Mouse (Mus musculus) thymus, postnatal 36 days (tissue): ENCODE data around the gene Sdccag8.

ENCODE experiments used
- DNase-seq, 2 experiments: peaks; one replicate each; pipeline ENCODE4 v3.0.0; 2022; ENCODE audit warnings: mixed read lengths in 2 of 2

Gene Sdccag8

DNA sequence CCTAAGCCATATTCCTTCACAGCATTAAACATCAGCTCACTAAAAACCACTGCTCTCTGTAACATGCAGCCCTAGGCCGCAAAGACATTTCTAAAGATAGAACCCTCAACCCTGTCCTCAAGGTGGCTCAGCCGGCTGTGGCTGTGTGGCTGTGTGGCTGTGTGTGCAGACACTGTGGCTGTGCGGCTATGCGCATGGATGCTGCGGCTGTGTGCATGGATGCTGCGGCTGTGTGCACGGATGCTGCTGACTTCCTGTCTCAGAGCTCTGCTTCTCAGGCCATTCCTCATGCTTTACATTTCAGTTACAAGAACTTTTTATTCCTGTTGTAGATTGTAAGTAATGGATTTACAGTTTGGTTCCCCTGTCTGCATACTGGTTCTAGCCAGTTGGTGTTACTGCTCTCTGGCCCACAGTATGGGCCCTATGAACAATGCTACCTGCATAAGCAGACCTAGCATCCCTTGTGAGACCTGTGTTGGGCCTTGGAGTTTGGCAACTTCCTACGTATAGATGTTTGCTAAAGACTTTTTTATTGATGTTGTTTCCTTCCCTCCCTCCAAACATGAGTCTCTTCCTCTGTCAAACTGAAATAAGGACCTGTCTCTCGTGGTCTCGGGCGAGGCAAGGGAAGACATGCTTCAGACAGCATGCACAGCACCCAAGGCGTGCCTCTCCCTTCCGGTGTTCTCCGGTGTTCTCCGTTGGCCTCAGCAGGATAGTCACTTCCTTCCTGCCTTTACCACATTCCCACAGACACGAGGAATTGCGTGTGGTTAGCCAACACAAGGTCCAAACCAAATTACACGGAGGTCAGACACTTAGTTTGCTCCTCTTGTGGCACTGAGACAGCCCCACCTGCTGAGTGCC lies 178.9 kb downstream of the Sdccag8 start:
- DNase-seq: peak; percentile 46 to 68

DNA sequence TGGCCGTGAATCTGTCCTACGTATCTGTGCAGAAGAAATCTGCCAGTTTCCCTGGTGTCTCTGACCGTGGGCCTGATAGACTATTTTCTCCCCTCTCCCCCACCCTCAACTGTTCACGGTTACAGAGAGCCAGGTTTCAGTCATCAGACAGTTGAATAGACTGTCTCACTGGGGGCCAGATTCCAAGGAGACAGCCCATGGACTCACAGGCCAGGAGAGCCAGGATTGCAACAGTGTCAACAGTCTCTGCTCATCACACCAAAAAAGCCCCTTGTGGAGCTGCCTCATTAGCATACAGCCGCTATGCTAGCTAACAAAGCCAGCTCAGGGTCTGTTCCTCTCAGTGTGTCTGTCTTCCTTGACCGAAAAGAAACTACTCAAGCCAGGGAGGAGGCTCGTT lies 179.6 kb downstream of the Sdccag8 start:
- DNase-seq: no peak

DNA sequence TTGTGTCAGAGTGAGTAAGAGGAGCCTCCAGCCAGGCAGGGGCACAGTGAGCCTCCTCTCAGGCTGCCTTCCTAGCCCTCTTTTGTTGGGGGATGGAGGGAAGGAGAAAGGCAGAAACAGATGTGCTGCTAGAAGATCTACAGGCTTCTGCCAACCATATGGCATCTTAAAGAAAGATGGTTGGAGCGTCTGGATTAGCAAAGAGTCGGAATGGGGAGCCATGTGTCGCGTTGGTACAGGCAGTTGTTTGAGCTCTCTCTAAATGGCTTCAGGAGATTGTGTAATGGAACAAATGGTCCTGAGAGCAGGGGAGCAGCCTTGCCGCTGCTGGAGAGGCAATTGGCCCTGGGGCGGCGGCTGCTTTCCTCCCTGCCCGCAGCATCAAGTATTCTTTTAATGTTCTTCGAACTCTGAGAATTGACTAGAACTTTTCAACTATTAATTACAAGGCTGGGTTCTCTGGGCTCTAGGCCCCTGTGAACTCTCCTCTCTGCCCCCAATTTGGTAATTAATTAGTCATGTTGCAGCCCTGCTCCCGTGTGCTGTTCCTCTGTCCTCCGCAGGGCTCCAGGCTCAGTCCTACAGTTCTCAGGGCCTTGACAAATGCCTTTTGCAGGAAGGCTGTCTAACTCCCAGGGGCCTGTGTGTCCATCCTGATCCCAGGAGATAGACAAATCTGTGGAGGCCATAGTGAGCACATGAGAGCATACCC lies 180.4 kb downstream of the Sdccag8 start:
- no peak for DNase-seq

DNA sequence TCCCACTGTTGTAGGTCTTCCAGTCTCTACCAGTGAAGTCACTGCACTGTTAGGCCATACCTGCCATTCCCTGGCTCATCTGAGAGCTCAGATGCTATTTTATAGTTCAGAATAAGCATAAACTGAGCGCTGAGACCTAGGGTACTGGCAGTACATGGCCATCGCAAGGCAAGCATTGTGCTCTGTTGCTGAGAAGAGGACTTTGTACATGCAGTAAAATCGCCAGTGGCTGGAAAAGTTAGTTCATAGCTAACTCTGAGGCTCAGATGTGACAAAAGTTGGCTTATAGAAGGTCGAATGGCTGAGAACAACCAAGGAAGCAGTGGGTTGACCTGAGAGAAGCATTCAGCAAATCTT lies 180.9 kb downstream of the Sdccag8 start:
- DNase-seq: no peak

DNA sequence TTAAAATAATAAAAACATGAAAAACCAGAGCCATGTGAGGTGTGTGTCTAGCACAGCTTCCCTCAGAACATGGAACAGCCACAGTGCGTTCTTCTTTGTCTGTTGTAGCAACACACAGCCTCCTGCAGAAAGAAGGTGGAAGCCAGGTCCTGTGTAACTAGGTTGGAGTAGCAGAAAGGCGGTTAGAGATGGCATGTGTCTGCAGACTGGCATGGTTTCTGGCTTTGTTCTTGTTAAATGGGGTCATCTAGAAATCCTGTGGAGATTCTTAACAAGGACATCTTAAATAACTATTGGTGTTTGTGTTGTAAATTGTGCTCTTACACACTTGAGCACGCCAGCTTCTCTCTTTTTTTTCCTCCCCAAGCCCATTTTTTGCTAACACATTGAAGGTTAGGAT lies 181.7 kb downstream of the Sdccag8 start:
- no peak for DNase-seq

DNA sequence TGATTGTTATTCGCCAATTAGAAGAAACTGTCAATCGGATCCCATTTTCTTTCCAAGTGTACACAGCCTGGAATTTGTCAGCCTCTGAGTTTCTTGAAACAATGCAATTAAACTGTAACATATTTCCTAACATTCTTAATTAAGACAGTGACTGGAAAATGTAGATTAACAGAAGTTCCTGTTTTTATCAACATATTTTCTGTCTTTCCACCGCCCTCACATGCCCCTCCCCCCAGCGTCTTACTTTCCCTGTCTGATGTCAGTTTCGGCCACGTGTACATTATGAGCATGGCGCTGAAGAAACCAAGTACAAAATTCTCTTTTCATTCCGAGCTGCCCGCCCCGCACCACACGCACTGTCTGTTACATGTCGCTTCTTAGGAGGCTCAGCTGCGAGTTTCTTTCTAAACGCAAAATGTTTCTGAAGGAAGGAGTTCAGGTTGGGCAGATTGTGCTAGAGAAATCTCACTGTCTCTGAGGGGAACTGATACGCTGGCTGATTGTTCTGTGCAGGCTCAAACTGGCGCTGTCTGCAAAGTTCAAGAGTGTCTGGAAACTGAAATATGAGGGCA lies 182.3 kb downstream of the Sdccag8 start:
- peak; percentile 64 to 66 for DNase-seq

DNA sequence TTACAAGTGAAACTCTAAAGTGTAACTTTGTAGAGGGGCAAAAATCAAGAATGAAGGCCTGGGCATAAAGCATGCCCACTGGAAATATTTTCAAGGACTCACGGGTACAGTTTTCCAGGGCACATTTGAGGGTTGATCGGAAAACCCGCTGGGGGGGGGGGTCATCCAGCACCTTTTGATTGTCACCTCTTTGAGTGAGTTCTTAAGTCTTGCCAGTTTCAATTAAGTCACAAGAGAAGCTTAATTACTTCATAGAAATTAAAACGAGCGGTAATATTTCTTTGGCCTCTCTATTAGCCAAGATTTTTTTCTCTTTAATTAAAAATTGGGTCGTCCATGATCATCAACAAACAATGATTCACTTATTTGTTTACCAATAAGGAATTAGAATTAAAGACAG lies 182.8 kb downstream of the Sdccag8 start:
- DNase-seq: no peak

DNA sequence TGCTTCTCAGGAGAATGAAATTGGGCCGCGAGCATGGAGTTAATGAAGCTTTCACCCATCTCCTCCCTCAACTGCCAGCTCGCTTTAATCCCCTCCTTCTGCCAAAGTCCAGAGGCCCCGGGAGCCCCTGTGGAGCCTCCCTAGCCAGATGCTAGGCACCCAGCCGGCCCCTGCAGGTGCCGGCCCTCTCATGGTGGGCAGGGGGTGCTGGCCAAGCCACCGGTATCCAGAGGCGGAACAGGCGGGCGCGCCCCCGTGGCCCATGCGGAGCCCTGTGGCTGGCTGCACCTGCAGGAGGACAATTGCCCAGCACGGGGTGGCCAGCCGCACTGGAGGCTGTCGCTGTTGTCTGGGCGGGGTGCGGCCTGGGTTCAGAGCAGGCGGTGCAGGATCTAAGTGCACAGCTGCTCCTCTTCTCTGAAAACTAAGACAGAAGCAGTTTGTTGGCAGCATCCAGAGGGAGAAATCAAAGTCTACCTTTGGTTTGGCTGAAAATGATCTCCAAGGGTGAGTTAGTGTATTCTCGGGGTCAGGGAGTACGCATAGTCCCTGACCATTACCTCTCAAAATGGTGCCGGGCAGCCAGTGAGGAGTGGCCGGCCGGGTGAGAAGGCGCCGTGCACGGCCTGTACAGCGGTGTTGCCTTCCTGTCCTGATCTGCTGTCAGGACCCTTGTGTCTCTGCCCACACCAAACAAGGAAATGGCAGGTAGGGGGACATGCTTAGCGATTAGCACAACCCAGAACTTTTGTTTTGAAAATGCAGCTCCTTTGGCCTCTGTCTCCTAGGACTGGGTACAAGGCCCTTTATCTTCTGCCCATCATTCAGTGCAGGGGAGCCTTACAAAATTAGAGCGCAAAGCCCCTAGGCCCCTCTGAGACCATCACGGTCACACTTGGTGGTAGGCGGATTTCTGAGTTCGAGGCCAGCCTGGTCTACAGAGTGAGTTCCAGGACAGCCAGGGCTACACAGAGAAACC lies 183.5 kb downstream of the Sdccag8 start:
- peak in 1 of 2 experiments; percentile 39 for DNase-seq

DNA sequence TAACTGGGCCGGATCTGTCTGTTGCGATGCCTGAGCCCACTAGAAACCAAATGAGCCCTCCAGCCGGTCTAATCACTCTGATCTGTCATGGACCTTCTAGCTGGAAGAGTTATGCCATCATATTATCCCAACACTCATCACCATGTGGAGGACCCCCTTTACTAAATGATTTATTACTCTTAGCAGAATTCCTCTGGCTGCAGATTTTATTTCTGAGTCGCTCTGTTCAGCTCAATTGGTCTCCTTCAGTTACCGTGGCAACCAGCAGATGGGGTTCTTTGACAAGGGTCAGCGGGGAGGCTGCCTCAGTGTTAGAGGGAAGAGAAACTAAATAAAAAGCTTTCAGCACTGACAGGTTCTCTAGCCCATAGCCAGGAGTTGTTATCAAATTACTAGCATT lies 184.6 kb downstream of the Sdccag8 start:
- DNase-seq: no peak

DNA sequence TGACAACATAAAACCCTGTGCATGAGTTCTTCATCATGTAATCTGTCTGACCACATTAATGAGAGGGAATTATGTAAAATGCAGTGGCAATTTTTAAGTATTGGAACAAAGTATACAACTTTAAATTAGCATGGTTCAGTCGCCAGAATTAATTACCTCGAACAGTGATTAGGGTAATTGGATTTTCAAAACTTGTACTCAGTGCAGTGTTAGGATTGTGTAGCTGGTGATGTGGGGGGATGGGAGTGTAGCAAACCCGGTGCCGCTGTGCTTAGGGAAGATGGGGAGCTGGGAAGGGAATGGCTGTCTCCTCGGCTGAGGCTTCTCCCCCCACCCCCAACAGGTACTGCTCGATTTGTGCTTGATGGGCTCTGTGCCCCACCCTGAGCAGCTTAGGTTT lies 188.5 kb downstream of the Sdccag8 start:
- DNase-seq: no peak

DNA sequence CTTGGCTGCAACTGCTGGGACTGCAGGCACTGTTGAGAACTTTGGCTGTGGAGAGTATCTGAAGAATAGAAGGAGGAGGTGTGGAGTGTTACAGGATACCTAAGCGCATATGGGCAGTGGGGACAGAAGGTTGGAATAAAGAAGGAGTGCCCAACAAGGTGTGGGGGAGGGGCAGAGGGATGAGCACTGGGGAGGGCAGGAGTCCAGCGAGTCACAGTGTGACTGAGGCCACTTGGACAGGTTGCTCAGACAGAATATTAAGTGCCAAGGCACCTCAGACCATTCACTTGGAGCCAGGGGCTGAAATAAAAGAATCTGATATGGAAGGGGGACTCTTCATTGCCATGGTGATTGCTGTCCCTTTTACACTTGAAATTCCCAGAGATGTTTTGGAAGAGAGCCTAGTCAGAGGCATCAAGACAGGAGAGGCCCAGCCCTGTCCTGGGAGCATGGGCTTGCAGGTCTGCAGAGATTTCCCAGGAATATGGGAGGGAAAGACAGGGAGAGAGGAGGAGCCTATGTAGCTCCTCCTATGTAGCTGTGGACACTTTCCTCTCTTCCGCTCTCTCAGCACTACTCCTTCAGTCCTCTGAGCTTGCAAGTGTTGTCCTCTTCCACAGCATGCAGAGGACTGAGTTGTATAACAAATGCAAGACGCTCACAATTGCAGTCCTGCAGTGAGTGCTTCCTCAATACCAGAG lies 189.7 kb downstream of the Sdccag8 start:
- DNase-seq: no peak

DNA sequence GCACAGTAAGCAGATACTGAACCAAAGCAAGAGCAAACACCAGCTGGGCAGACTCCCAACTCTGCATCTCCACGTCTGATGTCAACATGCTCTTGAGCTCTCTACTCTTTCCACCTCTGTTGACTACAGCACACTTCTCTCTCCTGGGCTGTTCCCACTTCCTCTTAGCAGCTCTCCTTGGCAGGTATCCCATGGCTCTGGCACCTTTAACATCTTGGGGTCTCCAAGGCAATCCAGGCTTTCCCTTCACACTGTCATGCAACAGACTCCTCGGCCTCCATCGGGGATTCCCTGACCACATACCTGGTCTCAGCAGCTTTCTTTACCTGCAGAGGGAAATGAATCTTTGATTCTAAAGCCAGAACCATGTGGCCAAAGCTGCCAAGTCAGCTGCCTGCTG lies 192.9 kb downstream of the Sdccag8 start:
- DNase-seq: no peak

DNA sequence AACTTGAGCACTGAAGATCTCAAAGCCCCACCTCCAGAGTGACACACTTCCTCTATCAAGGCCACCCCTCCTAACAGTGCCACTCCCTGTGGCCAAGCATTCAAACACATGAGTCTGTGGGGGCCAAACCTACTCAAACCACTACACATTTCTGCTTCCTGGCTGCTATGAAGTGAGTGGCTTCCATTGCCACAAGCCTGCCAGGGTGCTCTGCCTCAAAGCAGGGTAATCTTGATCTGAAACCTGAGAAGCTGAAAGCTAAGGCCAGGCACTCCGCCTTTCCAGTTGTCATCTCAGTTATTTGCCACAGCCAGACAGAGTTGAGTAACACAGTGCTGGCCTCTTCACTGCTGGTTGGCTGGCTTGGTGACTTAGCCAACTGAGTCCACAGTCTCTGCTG lies 194.3 kb downstream of the Sdccag8 start:
- DNase-seq: no peak

DNA sequence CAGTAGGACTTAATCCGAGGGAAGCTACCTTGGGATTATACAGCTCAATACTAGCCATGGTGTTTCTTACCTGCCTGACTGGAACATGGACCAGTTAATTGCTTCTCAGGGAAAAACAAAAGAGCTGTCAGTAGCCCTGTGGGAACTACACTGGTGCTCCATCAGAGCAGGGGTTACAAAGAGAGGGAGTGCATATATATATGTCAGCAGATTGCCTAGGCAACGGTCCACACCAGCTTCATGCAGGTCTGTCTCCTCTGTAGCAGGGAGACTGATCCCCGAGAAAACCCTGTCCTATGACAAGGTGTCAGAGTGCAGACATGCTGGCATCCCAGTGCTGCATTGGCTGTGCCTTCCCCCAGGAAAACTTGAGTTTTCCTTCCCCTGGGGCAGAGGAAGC lies 195.6 kb downstream of the Sdccag8 start:
- no peak for DNase-seq

DNA sequence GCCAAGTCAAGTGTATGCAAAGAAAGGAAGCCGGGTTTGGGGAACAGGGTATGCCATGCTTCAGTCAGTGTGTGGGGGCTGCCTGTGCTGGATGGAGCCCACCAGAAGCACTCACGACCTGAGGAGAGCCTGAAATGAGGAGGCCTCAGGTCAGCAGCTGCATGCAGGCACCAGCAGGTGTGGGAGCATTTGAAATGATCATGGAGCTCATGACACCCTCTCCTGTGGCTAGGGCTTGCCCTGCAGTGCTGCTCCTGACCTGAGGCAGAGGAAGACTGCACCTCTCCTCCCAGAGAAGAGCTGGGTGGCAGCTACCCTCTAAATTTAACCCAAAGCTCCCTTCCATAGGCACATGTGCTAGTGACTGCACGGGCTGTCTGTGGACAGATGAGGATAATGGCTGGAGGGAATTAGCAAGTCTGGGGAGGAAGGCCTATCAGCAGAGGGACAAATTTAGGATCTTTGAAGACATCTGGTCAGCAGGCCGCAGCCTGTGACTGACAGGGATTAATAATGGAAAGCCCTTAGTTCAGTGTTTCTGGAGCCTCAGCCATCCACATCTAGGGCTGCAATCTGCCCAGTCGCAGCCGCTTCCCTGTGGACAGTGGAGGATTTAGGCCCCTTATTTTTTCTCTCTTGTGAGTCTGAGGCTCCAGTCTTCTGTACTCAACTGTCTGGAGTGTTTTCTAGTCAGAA lies 196.3 kb downstream of the Sdccag8 start:
- DNase-seq: no peak

DNA sequence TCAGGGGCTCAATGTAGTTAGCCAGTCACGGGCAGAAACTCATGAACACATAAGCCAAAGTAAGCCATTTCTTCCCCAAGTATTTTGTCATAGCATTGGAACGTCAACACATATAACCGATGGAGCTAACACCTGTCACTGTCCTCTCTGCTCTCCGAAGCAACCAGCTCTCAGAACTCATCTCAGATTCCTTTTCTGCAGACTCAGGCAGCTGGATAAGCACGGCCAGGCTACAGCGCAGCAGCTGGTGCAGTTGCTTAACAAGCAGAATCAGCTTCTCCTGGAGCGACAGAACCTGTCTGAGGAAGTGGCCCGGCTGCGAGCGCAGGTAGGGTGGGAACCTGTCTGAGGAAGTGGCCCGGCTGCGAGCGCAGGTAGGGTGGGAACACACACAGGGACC lies 197.2 kb downstream of the Sdccag8 start:
- no peak for DNase-seq

DNA sequence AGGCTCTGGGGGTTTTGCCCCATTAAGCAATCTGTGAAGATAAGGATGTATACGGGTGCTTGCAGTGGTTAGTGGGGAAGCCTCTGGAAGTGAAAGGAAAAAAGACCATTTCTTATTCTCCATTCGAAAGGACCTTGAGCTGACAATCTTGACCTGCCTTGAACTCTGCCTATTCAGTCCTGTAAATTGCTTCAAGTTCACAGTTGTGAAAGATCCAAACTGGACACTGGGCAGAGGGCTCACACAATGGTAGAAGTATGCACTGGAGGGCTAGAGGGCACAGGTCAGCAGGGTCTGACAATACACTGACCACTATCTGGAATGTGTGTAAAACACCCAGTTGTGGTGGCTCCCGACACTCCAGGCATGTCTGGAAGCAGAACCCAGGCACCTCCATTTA lies 198.3 kb downstream of the Sdccag8 start:
- no peak for DNase-seq

DNA sequence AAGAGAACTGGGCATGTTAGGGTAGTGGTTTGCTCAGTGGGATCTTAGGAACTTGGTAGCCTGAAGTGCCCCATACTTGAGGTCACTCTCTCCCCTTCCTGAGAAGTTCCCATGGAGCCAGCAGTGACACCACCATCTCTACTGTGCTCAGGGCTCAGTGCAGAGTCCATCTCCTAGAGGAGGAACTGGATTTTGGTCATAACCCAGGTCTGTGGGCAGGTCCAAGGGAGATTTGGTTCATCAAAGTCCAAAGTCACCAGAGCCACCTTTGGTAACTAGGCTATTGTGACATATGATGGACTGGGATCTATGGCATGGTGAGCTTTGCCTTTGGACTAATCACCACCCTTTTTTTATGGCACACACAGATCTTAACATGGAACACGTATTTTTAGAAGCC lies 198.9 kb downstream of the Sdccag8 start:
- DNase-seq: no peak

DNA sequence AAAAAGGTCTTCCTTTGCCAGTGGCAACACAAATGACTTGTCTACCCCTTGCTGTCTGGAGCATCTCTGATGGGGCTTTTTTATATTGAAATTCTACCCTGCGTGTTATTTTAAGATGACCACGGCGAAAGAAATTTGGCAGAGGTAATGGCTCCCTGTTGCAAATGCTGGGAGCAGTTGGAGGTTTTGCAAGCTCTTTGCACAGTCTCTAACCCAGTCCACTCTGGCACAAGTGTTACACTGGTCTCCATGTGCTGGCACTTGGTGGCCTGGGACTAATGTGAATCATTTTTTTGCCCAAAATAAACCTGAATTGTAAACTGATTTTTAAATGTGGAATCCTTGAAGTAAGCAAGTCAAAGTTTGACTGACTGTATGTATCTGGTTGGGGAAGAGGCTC lies 199.3 kb downstream of the Sdccag8 start:
- DNase-seq: no peak

DNA sequence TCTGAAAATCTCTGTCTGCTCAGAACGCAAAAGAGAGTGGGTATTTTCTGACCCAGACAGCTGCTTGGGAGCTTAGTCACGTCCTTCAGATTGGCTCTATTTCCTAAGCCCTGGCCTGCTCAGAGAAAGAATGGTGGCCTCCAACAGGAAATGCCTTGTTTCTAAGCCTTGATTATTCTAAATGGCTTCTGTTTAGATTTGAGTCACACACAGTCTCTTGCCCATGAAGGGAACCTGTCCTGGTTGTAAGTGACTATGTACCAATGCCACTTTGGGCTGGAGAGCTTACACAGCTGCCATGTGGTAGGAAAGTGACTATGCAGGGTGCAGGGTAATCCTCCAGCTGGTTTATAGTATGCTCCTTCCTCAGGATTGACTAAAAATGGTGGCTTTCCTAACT lies 199.9 kb downstream of the Sdccag8 start:
- no peak for DNase-seq

DNA sequence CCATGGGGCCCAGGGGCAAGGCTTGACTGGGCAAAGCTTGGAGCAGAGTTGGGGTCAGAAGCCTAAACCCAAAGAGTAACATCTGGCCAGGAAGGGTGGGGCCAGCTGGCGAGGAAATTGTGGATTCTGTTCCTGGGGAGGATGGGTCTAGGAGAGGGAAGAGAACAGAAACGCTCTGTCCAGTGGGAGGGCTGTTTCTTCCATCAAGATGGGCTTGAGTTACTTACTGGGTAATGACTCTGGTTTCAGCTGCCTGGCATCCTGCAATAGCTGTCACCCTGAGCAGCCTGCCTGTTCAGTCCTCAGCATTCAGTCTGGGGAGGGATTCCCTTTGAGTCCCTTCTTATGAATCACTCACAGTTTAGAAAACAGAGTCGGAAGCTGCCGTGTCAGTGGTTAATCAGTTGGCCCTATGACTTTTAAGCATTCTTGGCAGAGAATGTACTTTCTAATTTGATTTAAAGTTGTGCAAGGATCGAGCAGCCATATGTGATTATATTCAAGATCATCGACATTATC lies 200.5 kb downstream of the Sdccag8 start:
- DNase-seq: no peak
